Mouse (Mus musculus) E14TG2a.4 (cell line): ENCODE results near the gene Ncoa5.
A peak's percentile ranks its signal among the peaks of the same experiment; 100 is the strongest.

ENCODE experiments used
- CTCF ChIP-seq: conservative IDR thresholded peaks from 2 replicates; pipeline ENCODE4 v1.5.1; 2014; ENCODE audit warnings: low read length
- NANOG ChIP-seq: IDR thresholded peaks from 2 replicates; pipeline ENCODE4 v1.6.1; 2014; ENCODE audit warnings: borderline replicate concordance, low read length, mixed read lengths
- POU5F1 ChIP-seq: IDR thresholded peaks from 2 replicates; pipeline ENCODE4 v1.6.1; 2014; ENCODE audit warnings: low read length, borderline replicate concordance

DNA sequence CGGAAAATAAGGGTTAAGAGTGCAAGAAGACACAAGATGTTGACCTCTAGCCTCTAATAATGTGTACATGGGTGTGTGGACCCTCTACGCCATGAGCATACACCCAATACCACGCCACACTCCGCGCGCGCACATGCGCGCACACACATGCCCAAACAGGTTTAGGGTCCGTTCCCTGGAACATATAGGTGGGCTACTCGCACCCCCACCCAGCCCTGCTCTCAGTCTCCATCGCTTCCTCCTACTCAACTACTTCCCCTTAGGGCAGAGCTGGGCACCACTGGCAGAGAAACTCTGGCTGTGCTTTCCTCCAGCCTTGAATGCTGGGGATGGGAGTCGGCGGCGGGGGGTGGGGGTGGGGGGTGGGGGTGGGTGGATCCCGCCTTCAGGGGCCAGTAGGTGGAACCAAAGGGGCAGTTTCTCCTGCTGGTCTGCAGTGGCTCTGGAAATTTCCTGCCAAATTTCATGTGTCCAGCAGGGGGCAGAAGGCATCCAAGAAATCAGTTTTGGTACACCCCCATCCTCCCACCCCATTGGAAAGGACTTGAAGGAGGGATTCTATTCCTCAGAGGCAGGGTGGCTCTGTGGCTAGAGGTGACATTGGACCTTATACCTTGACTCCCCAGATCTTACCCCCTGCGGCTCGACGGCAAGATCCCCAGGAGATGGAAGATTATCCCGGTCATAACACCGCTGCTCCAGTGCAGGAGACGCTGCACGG is 35.6 kb upstream of the Ncoa5 start:
- TF ChIP-seq CTCF (peak; percentile 61), NANOG (no peak), POU5F1 (no peak)
